Mouse (Mus musculus) ZHBTc4 (cell line): ENCODE data around the gene Gm21921.
"Not testable (repeated sequence)": the region's sequence is repeated elsewhere in the genome, so short reads cannot be mapped to it uniquely, and the experiment has no call there.

Source experiments
- DNase-seq: peaks from one replicate; pipeline ENCODE4 v3.0.0-alpha.2; 2011; ENCODE audit warnings: low read depth, low spot score

The Gm21921 gene

DNA sequence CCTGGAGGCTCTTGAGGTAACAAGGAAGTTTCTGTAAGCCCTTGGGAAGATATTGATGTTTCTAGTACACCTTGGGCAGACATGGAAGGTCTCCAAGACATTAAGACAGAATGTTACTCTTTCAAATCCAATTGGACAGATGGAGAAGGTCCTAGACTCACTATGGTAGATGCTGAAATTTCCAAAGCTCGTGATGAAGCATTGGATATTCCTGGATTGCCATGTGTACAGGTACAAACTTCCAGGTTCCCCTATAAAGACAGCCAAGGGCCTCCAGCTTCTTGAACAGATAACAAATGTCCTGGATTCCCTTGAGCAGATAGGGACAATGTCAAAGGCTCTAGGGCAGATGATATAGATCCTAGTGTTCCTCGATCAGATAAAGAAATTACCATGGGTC lies at the start of gene Gm21921:
Gene Gm21921 (minus strand): TSS at position 101 of the 400 bp plus-strand sequence.
- not testable (repeated sequence) for DNase-seq
